Mouse (Mus musculus): ENCODE measurements at regions not wholly inside any gene's neighbourhood (a gene's known extent, or its start where the extent isn't known, plus 50 kb on each side); places are given as distances from the start of the nearest gene placed in this dataset.

GRCm38 (mm10) chr4:142982585-142983294 is 230.1 kb downstream of the Prdm2 start:
- no peak for TF ChIP-seq TAL1 (IDR thresholded peaks at IDR 0.05; ENCODE audit: low read length)
- TF ChIP-seq GATA1 (IDR thresholded peaks at IDR 0.05; ENCODE audit: low read length) = no peak
- Histone ChIP-seq H3K9me3 (ENCODE audit: control insufficient read depth, low read length) (peaks cover 17% of the 10 kb centered on the region), H3K4me3 (replicated peaks) (no peak overlapping the region), H3K4me1 (ENCODE audit: control insufficient read depth) (no peaks in the 10 kb centered on the region), H3K27me3 (ENCODE audit: control insufficient read depth) (no peaks in the 10 kb centered on the region), H3K36me3 (ENCODE audit: control insufficient read depth) (no peaks in the 10 kb centered on the region)

DNA sequence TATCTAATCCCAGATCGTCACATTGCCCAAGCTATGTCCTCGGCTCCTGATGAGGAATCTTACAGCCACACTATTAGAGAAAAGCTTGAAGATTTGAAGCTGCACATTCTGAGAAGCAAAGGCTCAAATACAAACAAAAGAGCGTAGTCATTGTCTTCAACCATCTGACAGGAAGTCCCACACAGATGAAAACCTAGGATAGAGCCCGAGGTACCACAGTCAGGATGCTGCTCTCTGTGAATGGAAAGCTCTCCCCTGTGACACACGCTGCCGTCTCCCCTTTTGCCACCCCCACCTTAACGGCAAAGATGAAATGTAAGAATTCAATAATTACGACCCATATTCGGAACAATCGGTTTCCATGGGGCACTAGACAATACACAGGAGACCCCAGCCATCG is 237.2 kb downstream of the Prdm2 start:
- no peak for TF ChIP-seq TAL1 (IDR thresholded peaks at IDR 0.05; ENCODE audit: low read length)
- TF ChIP-seq GATA1 (IDR thresholded peaks at IDR 0.05; ENCODE audit: low read length) = no peak
- Histone ChIP-seq H3K4me1 (ENCODE audit: control insufficient read depth) (no peaks in the 10 kb centered on the region), H3K4me3 (replicated peaks) (no peak overlapping the region), H3K36me3 (ENCODE audit: control insufficient read depth) (no peaks in the 10 kb centered on the region), H3K9me3 (ENCODE audit: control insufficient read depth, low read length) (peaks cover 23% of the 10 kb centered on the region), H3K27me3 (ENCODE audit: control insufficient read depth) (no peaks in the 10 kb centered on the region)

GRCm38 (mm10) chr4:142970040-142970439 is 242.8 kb downstream of the Prdm2 start:
- no peaks in the 10 kb centered on the region for H3K27me3 ChIP-seq (ENCODE audit: control insufficient read depth)
- peaks cover 37% of the 10 kb centered on the region for H3K9me3 ChIP-seq (ENCODE audit: control insufficient read depth, low read length)
- no peak overlapping the region for H3K4me3 ChIP-seq (replicated peaks)
- no peak for TF ChIP-seq GATA1 (IDR thresholded peaks at IDR 0.05; ENCODE audit: low read length)
- TF ChIP-seq TAL1 (IDR thresholded peaks at IDR 0.05; ENCODE audit: low read length) = no peak
- H3K4me1 ChIP-seq (ENCODE audit: control insufficient read depth) = no peaks in the 10 kb centered on the region
- H3K36me3 ChIP-seq (ENCODE audit: control insufficient read depth) = no peaks in the 10 kb centered on the region

DNA sequence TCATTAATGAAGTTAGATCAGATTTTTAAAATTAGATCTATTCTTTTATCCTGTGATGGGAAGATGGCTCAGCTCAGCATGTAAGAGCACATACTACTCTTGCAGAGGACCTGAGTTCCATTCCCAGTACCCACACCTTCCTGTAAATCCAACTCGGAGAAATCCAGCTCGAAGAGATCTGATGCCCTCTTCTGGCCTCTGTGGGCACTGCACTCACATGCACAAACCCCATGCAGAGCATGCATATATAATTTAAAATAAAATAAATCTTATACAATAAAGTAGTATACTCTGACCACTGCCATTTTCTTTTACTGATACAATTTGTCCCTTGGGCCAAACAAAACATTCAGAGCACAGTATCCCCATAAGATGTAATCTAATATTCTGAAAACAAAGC is 245.2 kb downstream of the Prdm2 start:
- peaks cover 35% of the 10 kb centered on the region for H3K9me3 ChIP-seq (ENCODE audit: control insufficient read depth, low read length)
- H3K4me1 ChIP-seq (ENCODE audit: control insufficient read depth) = no peaks in the 10 kb centered on the region
- no peaks in the 10 kb centered on the region for H3K36me3 ChIP-seq (ENCODE audit: control insufficient read depth)
- H3K4me3 ChIP-seq (replicated peaks) = no peak overlapping the region
- H3K27me3 ChIP-seq (ENCODE audit: control insufficient read depth) = no peaks in the 10 kb centered on the region
- no peak for TF ChIP-seq TAL1 (IDR thresholded peaks at IDR 0.05; ENCODE audit: low read length)
- TF ChIP-seq GATA1 (IDR thresholded peaks at IDR 0.05; ENCODE audit: low read length) = no peak

- TF ChIP-seq TAL1 (IDR thresholded peaks at IDR 0.05; ENCODE audit: low read length) = no peak
- TF ChIP-seq GATA1 (IDR thresholded peaks at IDR 0.05; ENCODE audit: low read length) = no peak
- Histone ChIP-seq H3K4me1 (ENCODE audit: control insufficient read depth) (no peaks in the 10 kb centered on the region), H3K9me3 (ENCODE audit: control insufficient read depth, low read length) (peaks cover 33% of the 10 kb centered on the region), H3K4me3 (replicated peaks) (no peak overlapping the region), H3K27me3 (ENCODE audit: control insufficient read depth) (no peaks in the 10 kb centered on the region), H3K36me3 (ENCODE audit: control insufficient read depth) (no peaks in the 10 kb centered on the region)
These were observed 255.9 kb downstream of the Prdm2 start for GRCm38 (mm10) chr4:142956832-142957429.

- H3K4me1 ChIP-seq (ENCODE audit: control insufficient read depth) = no peaks in the 10 kb centered on the region
- H3K9me3 ChIP-seq (ENCODE audit: control insufficient read depth, low read length) = peaks cover 29% of the 10 kb centered on the region
- no peak overlapping the region for H3K4me3 ChIP-seq (replicated peaks)
- no peaks in the 10 kb centered on the region for H3K36me3 ChIP-seq (ENCODE audit: control insufficient read depth)
- TF ChIP-seq TAL1 (IDR thresholded peaks at IDR 0.05; ENCODE audit: low read length) = no peak
- TF ChIP-seq GATA1 (IDR thresholded peaks at IDR 0.05; ENCODE audit: low read length) = no peak
- no peaks in the 10 kb centered on the region for H3K27me3 ChIP-seq (ENCODE audit: control insufficient read depth)
These were observed 256.4 kb downstream of the Prdm2 start for GRCm38 (mm10) chr4:142956376-142956775.

- Histone ChIP-seq H3K36me3 (ENCODE audit: control insufficient read depth) (no peaks in the 10 kb centered on the region), H3K27me3 (ENCODE audit: control insufficient read depth) (no peaks in the 10 kb centered on the region), H3K4me3 (replicated peaks) (no peak overlapping the region), H3K9me3 (ENCODE audit: control insufficient read depth, low read length) (peaks cover 25% of the 10 kb centered on the region), H3K4me1 (ENCODE audit: control insufficient read depth) (no peaks in the 10 kb centered on the region)
- no peak for TF ChIP-seq TAL1 (IDR thresholded peaks at IDR 0.05; ENCODE audit: low read length)
- no peak for TF ChIP-seq GATA1 (IDR thresholded peaks at IDR 0.05; ENCODE audit: low read length)
These were observed 259.1 kb downstream of the Prdm2 start for GRCm38 (mm10) chr4:142953724-142954123.

- Histone ChIP-seq H3K36me3 (ENCODE audit: control insufficient read depth) (no peaks in the 10 kb centered on the region), H3K4me3 (replicated peaks) (no peak overlapping the region), H3K27me3 (ENCODE audit: control insufficient read depth) (no peaks in the 10 kb centered on the region), H3K4me1 (ENCODE audit: control insufficient read depth) (no peaks in the 10 kb centered on the region), H3K9me3 (ENCODE audit: control insufficient read depth, low read length) (peaks cover 27% of the 10 kb centered on the region)
- TF ChIP-seq GATA1 (IDR thresholded peaks at IDR 0.05; ENCODE audit: low read length) (no peak), TAL1 (IDR thresholded peaks at IDR 0.05; ENCODE audit: low read length) (no peak)
These were observed 259.9 kb downstream of the Prdm2 start for GRCm38 (mm10) chr4:142952879-142953278.

GRCm38 (mm10) chr4:142947673-142948072 is 265.1 kb downstream of the Prdm2 start:
- H3K27me3 ChIP-seq (ENCODE audit: control insufficient read depth) = no peaks in the 10 kb centered on the region
- H3K4me1 ChIP-seq (ENCODE audit: control insufficient read depth) = no peaks in the 10 kb centered on the region
- TF ChIP-seq GATA1 (IDR thresholded peaks at IDR 0.05; ENCODE audit: low read length) (no peak), TAL1 (IDR thresholded peaks at IDR 0.05; ENCODE audit: low read length) (no peak)
- H3K36me3 ChIP-seq (ENCODE audit: control insufficient read depth) = no peaks in the 10 kb centered on the region
- H3K9me3 ChIP-seq (ENCODE audit: control insufficient read depth, low read length) = peaks cover 27% of the 10 kb centered on the region
- H3K4me3 ChIP-seq (replicated peaks) = no peak overlapping the region
